Mouse (Mus musculus): ENCODE measurements around the gene Cep72. TPM values are rescaled to one million over a fixed set of nuclear protein-coding genes. Genes with fewer than 3 reads are reported as not detected.
"Not testable (repeated sequence)": the region's sequence is repeated elsewhere in the genome, so short reads cannot be mapped to it uniquely, and the experiment has no call there.

The Cep72 gene
- polyA plus RNA-seq, 2 experiments: 5.5 to 8.5 TPM

DNA sequence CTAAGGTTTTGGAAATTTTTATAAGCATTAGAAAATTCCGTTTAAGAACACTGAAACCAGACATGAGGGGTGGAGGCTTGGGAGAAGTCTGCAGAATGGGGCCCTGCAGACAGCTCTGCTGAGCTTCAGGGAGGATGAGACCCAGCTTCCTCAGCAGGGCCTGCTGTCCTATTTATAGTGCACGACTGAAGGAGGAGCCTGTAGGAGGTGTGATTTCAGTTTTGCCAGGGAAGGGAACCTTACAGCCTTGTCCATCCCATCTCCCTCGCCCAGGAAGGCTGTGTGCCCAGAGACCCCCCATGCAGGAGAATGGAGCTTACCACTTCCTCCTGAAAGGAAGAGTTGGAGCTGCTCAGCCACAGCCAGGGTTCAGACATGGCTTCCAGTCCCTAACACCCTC lies 51.4 kb downstream of the Cep72 start:
- no peaks in the 10 kb centered on the region for H3K9me3 ChIP-seq (ENCODE audit: control insufficient read depth, low read length)
- WGBS (ENCODE audit: insufficient replicate concordance): 4% methylated on average over 3 of the region's 3 CpGs
- no peaks in the 10 kb centered on the region for H3K36me3 ChIP-seq (replicated peaks; ENCODE audit: control insufficient read depth, insufficient read depth, low read depth)
- H3K27ac ChIP-seq: no peak overlapping the region
- no peak overlapping the region for H3K9ac ChIP-seq (replicated peaks)
- peak overlapping the region; percentile 65 for H3K4me2 ChIP-seq (ENCODE audit: low read depth)
- DNase-seq (ENCODE audit: low read depth in 3 of 3, low spot score in 3 of 3): no peak
- peaks cover 34% of the 10 kb centered on the region for H3K27me3 ChIP-seq (ENCODE audit: control insufficient read depth, insufficient read depth, low read length)
- no peak for ATAC-seq (ENCODE audit: insufficient read depth)
- TF ChIP-seq CTCF (IDR thresholded peaks at IDR 0.05; ENCODE audit: low read depth) (no peak), EP300 (IDR thresholded peaks at IDR 0.05; ENCODE audit: low read depth) (no peak)
- peaks cover 0 to 5% of the 10 kb centered on the region in 2 experiments; a peak in 1 of 4 replicates for H3K4me1 ChIP-seq (replicated peaks; ENCODE audit: control insufficient read depth in 2 of 2, insufficient read depth in 2 of 2, low read length in 1 of 2)
- H3K4me3 ChIP-seq (ENCODE audit: insufficient read depth in 1 of 2, low read depth in 2 of 2, low read length in 2 of 2): no peak overlapping the region; a peak in 1 of 4 replicates

DNA sequence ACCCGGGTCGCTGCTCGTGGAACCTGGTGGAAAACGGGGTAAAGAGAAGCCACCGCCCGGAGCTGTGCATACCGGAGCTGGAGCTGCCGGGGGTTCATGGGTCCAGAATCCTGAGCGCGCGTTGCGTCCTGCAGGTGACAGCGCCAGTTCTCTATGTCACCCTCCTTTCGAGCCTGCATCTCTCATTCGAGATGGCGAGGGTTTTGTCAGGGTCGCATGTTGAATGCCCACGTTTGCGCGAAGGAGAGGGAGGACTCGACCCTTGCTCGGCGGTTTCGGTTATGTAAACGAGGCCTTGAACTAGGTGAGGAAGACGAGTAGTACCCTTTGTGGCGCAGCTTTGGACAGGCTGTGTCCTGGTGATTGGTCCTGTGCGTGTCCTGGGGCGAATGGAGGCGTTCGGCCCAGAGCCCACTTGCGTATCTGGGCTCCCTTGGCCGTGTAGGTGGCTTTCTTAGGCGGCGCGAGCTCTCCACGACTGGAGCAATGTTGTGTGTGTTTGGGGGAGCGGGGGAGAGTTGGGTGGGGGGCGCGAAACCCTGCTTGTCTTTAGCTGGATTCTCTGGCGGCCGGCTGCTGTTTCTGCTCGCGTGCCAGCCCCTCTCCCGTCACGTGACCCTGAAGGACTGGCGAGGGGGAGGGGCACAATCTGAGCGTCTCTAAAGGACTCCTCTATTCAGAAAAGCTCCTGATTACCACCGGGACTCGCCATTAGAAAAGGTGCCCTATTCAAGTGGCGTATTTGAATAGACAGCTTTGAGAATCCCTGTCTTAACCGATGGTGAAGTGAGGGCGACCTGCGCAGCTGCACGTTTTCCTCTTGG lies 52.1 kb downstream of the Cep72 start:
- TF ChIP-seq CTCF (IDR thresholded peaks at IDR 0.05; ENCODE audit: low read depth): no peak
- TF ChIP-seq EP300 (IDR thresholded peaks at IDR 0.05; ENCODE audit: low read depth): no peak
- Histone ChIP-seq H3K27me3 (ENCODE audit: control insufficient read depth, insufficient read depth, low read length) (peaks cover 34% of the 10 kb centered on the region), H3K4me2 (ENCODE audit: low read depth) (peak overlapping the region; percentile 65), H3K4me3 (ENCODE audit: insufficient read depth in 1 of 2, low read depth in 2 of 2, low read length in 2 of 2) (peak overlapping the region; percentile 36 to 55), H3K9me3 (ENCODE audit: control insufficient read depth, low read length) (no peaks in the 10 kb centered on the region), H3K9ac (replicated peaks) (no peak overlapping the region), H3K27ac (no peak overlapping the region), H3K36me3 (replicated peaks; ENCODE audit: control insufficient read depth, insufficient read depth, low read depth) (no peaks in the 10 kb centered on the region), H3K4me1 (replicated peaks; ENCODE audit: control insufficient read depth in 2 of 2, insufficient read depth in 2 of 2, low read length in 1 of 2) (peaks cover under 1 to 6% of the 10 kb centered on the region in 2 experiments; a peak in 2 of 4 replicates)
- ATAC-seq (ENCODE audit: insufficient read depth): peak; percentile 8; the same call in 1 of the 2 replicates
- 1% methylated on average over 55 of the region's 55 CpGs for WGBS (ENCODE audit: insufficient replicate concordance)
- DNase-seq (ENCODE audit: low read depth in 3 of 3, low spot score in 3 of 3): no peak

DNA sequence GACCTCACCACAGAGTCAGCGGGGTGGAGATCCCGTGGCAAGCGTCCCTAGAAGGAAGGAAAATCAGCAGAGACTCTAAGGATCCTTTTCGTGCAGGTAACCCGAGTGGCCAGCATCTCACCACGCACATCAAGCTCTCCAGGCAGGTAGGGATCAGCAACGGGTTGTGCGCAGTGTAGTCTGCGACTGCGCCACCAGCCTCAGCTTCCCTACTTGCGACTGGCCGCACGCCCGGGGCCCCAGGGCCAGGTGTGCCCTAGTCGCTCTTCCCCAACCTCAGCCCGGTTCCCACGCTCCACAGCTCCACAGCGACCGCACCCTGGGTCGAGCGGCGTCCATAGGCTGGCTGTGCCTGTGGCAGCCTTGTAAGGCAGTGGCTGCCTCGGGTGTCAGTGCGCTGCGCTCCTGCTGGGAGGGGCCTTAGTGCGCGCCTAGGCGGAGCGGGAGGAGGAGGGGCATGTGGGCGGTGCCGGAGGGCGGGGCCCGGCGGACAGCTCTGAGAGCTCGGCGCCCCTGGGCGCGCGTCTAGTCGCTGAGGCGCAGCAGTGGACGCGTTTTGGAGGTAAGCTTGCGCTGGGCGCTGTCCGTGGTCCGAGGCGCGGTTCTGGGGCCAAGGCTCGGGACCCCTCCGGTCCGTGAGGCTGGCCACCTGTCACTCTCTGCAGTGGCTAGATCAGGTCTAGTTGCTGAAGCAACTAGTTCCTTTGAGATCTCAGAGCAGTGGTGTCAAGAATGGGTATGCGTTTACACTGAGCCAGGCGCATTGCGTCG lies 53.0 kb downstream of the Cep72 start, which contains the start of gene Tppp:
Gene Tppp, plus strand, starts transcription at position 460 of the 771 bp plus-strand sequence.
- peaks cover 3 to 7% of the 10 kb centered on the region in 2 experiments; a peak in 2 of 4 replicates for H3K4me1 ChIP-seq (replicated peaks; ENCODE audit: control insufficient read depth in 2 of 2, insufficient read depth in 2 of 2, low read length in 1 of 2)
- no peak within 1 kb of the TSS for H3K27ac ChIP-seq
- peak within 1 kb of the TSS; percentile 36 to 55 for H3K4me3 ChIP-seq (ENCODE audit: insufficient read depth in 1 of 2, low read depth in 2 of 2, low read length in 2 of 2)
- peak; percentile 73 to 80 (median 73) for DNase-seq (ENCODE audit: low read depth in 3 of 3, low spot score in 3 of 3)
- WGBS (ENCODE audit: insufficient replicate concordance): 2% methylated on average over 56 of the region's 56 CpGs
- peak within 1 kb of the TSS; percentile 65 for H3K4me2 ChIP-seq (ENCODE audit: low read depth)
- peak; percentile 94 for ATAC-seq (ENCODE audit: insufficient read depth)
- peaks cover 34% of the 10 kb centered on the region for H3K27me3 ChIP-seq (ENCODE audit: control insufficient read depth, insufficient read depth, low read length)
- TF ChIP-seq EP300 (IDR thresholded peaks at IDR 0.05; ENCODE audit: low read depth) (no peak), CTCF (IDR thresholded peaks at IDR 0.05; ENCODE audit: low read depth) (no peak; the same call in 1 of the 2 replicates)
- H3K36me3 ChIP-seq (replicated peaks; ENCODE audit: control insufficient read depth, insufficient read depth, low read depth): no peaks in the 10 kb centered on the region
- no peaks in the 10 kb centered on the region for H3K9me3 ChIP-seq (ENCODE audit: control insufficient read depth, low read length)
- peak within 1 kb of the TSS; percentile 41; the same call in 1 of the 2 replicates for H3K9ac ChIP-seq (replicated peaks)

DNA sequence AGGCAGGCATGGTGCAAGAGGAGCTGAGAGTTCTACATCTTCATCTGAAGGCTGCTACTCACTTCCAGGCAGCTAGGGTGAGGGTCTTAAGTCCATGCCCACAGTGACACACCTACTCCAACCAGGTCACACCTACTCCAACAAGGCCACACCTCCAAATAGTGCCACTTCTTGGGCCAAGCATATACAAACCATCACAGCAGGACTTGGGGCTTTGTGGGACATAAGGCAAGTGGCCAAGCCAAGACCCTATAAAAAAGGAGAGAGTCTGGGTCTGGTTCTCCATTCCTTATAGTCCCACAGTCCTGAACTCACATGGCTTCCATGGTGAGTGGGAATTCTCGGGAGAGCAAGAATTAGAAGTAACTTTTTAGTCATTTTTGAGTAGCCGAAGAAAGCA lies 53.9 kb downstream of the Cep72 start:
- 69% methylated on average over 2 of the region's 2 CpGs for WGBS (ENCODE audit: insufficient replicate concordance)
- not testable (repeated sequence) for H3K36me3 ChIP-seq (replicated peaks; ENCODE audit: control insufficient read depth, insufficient read depth, low read depth); H3K9ac ChIP-seq (replicated peaks)

DNA sequence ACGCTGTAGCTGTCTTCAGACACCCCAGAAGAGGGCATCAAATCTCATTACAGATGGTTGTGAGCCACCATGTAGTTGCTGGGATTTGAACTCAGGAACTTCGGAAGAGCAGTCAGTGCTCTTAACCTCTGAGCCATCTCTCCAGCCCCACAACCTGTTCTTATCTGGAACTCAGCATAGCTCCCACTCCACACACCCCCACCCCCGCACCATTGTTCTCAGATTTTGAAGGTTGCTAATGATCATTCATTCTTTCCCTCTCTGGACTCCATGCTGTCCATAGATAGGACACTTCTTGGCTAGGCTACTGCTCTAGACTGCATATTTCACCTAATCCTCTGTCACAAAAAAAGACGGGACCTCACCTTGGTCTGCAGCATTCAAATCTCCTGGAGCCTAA lies 55.2 kb downstream of the Cep72 start:
- not testable (repeated sequence) for H3K27ac ChIP-seq; H3K4me2 ChIP-seq (ENCODE audit: low read depth); DNase-seq (ENCODE audit: low read depth in 3 of 3, low spot score in 3 of 3); H3K36me3 ChIP-seq (replicated peaks; ENCODE audit: control insufficient read depth, insufficient read depth, low read depth); H3K9ac ChIP-seq (replicated peaks); ATAC-seq (ENCODE audit: insufficient read depth); H3K4me1 ChIP-seq (replicated peaks; ENCODE audit: control insufficient read depth in 2 of 2, insufficient read depth in 2 of 2, low read length in 1 of 2); H3K9me3 ChIP-seq (ENCODE audit: control insufficient read depth, low read length); H3K4me3 ChIP-seq (ENCODE audit: insufficient read depth in 1 of 2, low read depth in 2 of 2, low read length in 2 of 2)
- peaks cover 32% of the 10 kb centered on the region for H3K27me3 ChIP-seq (ENCODE audit: control insufficient read depth, insufficient read depth, low read length)
- WGBS (ENCODE audit: insufficient replicate concordance): 57% methylated on average over 4 of the region's 4 CpGs

More for the DNA sequence above, 53.9 kb downstream of the Cep72 start:
- H3K4me1 ChIP-seq (replicated peaks; ENCODE audit: control insufficient read depth in 2 of 2, insufficient read depth in 2 of 2, low read length in 1 of 2); H3K4me3 ChIP-seq (ENCODE audit: insufficient read depth in 1 of 2, low read depth in 2 of 2, low read length in 2 of 2); DNase-seq (ENCODE audit: low read depth in 3 of 3, low spot score in 3 of 3); ATAC-seq (ENCODE audit: insufficient read depth); H3K27ac ChIP-seq; H3K9me3 ChIP-seq (ENCODE audit: control insufficient read depth, low read length): not testable (repeated sequence)
- Histone ChIP-seq H3K27me3 (ENCODE audit: control insufficient read depth, insufficient read depth, low read length) (peaks cover 34% of the 10 kb centered on the region), H3K4me2 (ENCODE audit: low read depth) (peak overlapping the region; percentile 65; the same call in 1 of the 2 replicates)

Measured in liver, embryonic 14.5 days (tissue).